Mouse (Mus musculus) fat pad, adult 2 months (tissue): ENCODE results near the gene Cdip1.
"Not testable (repeated sequence)": the region's sequence is repeated elsewhere in the genome, so short reads cannot be mapped to it uniquely, and the experiment has no call there.

Source experiments
- DNase-seq: peaks from one replicate; pipeline ENCODE4 v3.0.0-alpha.2; 2011; ENCODE audit warnings: low read depth, low spot score; ENCODE audit errors: extremely low read depth

Gene Cdip1

GRCm38 (mm10) chr16:4773289-4773970 is 16.7 kb downstream of the Cdip1 start:
- no peak for DNase-seq

- DNase-seq = no peak
Observed at GRCm38 (mm10) chr16:4768719-4769118, 21.4 kb downstream of the Cdip1 start.

GRCm38 (mm10) chr16:4767012-4767790 is 22.9 kb downstream of the Cdip1 start:
- DNase-seq = no peak

GRCm38 (mm10) chr16:4765852-4766251 is 24.2 kb downstream of the Cdip1 start:
- no peak for DNase-seq

GRCm38 (mm10) chr16:4763276-4763675 is 26.8 kb downstream of the Cdip1 start:
- DNase-seq = no peak

- DNase-seq = no peak
Observed at GRCm38 (mm10) chr16:4762437-4762836, 27.7 kb downstream of the Cdip1 start.

GRCm38 (mm10) chr16:4756660-4757335 is 33.3 kb downstream of the Cdip1 start:
- not testable (repeated sequence) for DNase-seq

GRCm38 (mm10) chr16:4754045-4754444 is 36.0 kb downstream of the Cdip1 start:
- no peak for DNase-seq

- no peak for DNase-seq
Observed at GRCm38 (mm10) chr16:4752155-4752554, 37.9 kb downstream of the Cdip1 start.

GRCm38 (mm10) chr16:4742186-4742585 is 47.9 kb downstream of the Cdip1 start:
- no peak for DNase-seq

GRCm38 (mm10) chr16:4739994-4740393 is 50.1 kb downstream of the Cdip1 start:
- DNase-seq = no peak

- no peak for DNase-seq
Observed at GRCm38 (mm10) chr16:4736262-4736661, 53.8 kb downstream of the Cdip1 start.

- DNase-seq = no peak
Observed at GRCm38 (mm10) chr16:4730776-4731358, 59.2 kb downstream of the Cdip1 start.

GRCm38 (mm10) chr16:4727963-4728362 is 62.1 kb downstream of the Cdip1 start:
- DNase-seq = peak; percentile 46

GRCm38 (mm10) chr16:4727526-4727925 is 62.6 kb downstream of the Cdip1 start:
- DNase-seq = no peak

GRCm38 (mm10) chr16:4726528-4727128 is 63.5 kb downstream of the Cdip1 start:
- DNase-seq = peak; percentile 61

- no peak for DNase-seq
Observed at GRCm38 (mm10) chr16:4725780-4726527, 64.1 kb downstream of the Cdip1 start, which contains the start of gene Hmox2. Gene Hmox2 (plus strand): TSS chr16:4726361.

- no peak for DNase-seq
Observed at GRCm38 (mm10) chr16:4725266-4725665, 64.8 kb downstream of the Cdip1 start.

GRCm38 (mm10) chr16:4722915-4723209 is 67.2 kb downstream of the Cdip1 start:
- no peak for DNase-seq

GRCm38 (mm10) chr16:4722128-4722914 is 67.8 kb downstream of the Cdip1 start:
- no peak for DNase-seq
